Mouse (Mus musculus) central nervous system, embryonic 11.5 days (tissue): ENCODE results near the gene Itga5. TPM values are rescaled to one million over a fixed set of nuclear protein-coding genes. Genes with fewer than 3 reads are reported as not detected.

Experiments
- polyA plus RNA-seq: library from polyadenylated mRNA; depleted of rRNA; stranded (reverse); fragments of >200 nt; gene quantifications from 2 replicates; pipeline ENCODE4 v1.2.3, GENCODE M21; 2012; rRNA removed

Gene Itga5
- 14.7 and 28.5 TPM in 2 replicates for polyA plus RNA-seq

GRCm38 (mm10) chr15:103366376-103367149 is at the start of gene Itga5:
Gene Itga5, minus strand, starts transcription at chr15:103366763.

GRCm38 (mm10) chr15:103339961-103340337 is 26.6 kb downstream of the Itga5 start, which contains the start of gene Zfp385a:
Gene Zfp385a, minus strand, starts transcription at chr15:103340093.

DNA sequence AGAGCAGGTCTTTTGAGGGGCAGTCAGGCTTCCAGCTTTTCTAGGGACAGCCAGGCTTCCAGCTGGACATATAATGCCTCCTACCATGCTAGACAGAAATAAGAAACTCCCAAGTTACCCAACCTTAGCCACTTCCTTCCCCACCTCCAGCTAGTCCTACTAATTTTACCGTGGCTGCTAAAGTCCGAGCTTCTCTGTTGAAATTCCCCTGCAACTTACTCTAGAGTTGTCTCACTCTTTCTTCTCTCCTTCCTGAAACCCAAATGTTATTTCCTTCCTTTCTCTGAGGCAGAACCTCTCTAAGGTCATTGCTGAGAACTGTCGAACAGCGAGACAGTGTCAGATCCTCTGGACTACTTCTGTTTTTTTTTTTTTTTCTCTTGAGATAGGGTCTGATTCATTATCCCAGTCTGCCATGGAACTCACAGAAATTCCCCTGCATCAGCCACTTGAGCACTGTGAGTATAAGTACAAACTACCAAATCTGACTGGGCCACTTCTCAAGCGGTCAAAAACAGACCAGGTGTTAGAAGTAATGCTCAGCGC is 56.1 kb downstream of the Itga5 start, which contains the start of gene Gpr84:
Gene Gpr84, minus strand, starts transcription at position 248 of the 546 bp plus-strand sequence.

Other genes with a start within 250 kb of the Itga5 start
- 16.9 and 31.1 TPM in 2 replicates for gene Smug1, start 199.7 kb downstream of the Itga5 start, polyA plus RNA-seq
- gene Cbx5, start 126.9 kb downstream of the Itga5 start, polyA plus RNA-seq: 168 and 169 TPM in 2 replicates
- gene Hnrnpa1, start 126.3 kb downstream of the Itga5 start, polyA plus RNA-seq: 2,386 and 3,736 TPM in 2 replicates
- 7.1 and 11.3 TPM in 2 replicates for gene Nfe2, start 108.4 kb downstream of the Itga5 start, polyA plus RNA-seq
- 176 and 188 TPM in 2 replicates for gene Copz1, start 94.0 kb downstream of the Itga5 start, polyA plus RNA-seq
- 0.07 and 0.24 TPM in 2 replicates for gene Gpr84, start 56.2 kb downstream of the Itga5 start, polyA plus RNA-seq
- gene Zfp385a, start 26.7 kb downstream of the Itga5 start, polyA plus RNA-seq: 18.0 and 22.2 TPM in 2 replicates
- gene Gtsf1, start 63.7 kb upstream of the Itga5 start, polyA plus RNA-seq: 0.28 and 0.57 TPM in 2 replicates
- gene Gtsf2, start 81.7 kb upstream of the Itga5 start, polyA plus RNA-seq: 0.19 and 0.20 TPM in 2 replicates
- gene Nckap1l, start 87.0 kb upstream of the Itga5 start, polyA plus RNA-seq: 2.1 and 2.9 TPM in 2 replicates
- 26.8 and 30.8 TPM in 2 replicates for gene Pde1b, start 136.3 kb upstream of the Itga5 start, polyA plus RNA-seq
- gene Ppp1r1a, start 171.2 kb upstream of the Itga5 start, polyA plus RNA-seq: 21.5 and 33.8 TPM in 2 replicates
- gene Glycam1, start 198.3 kb upstream of the Itga5 start, polyA plus RNA-seq: not detected in 2 replicates